Mouse (Mus musculus): ENCODE measurements at regions not wholly inside any gene's neighbourhood (a gene's known extent, or its start where the extent isn't known, plus 50 kb on each side); places are given as distances from the start of the nearest gene placed in this dataset.
"Not testable (repeated sequence)": the region's sequence is repeated elsewhere in the genome, so short reads cannot be mapped to it uniquely, and the experiment has no call there.

DNA sequence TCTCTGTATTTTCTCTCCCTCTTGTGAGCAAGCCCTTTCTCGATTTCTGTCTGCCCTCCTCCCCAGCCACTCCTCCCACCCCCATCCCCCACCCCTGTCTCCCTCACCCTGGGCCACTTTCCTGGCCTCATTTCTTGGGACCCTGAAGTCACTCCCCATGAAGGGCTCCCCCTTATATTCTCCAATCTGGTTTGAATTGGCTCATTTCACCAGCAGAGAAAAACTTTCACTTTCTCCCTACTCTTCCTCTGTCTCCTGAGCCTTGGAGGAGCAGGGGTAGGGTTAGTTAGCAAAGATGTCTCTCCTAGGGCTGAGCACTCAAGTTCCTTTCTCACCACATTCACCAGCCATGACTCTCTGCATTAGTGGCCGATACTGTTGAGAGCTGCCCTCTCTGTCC, 60.5 kb upstream of the Zfp366 start:
- 46% methylated on average over 2 of the region's 2 CpGs for WGBS
- Histone ChIP-seq H3K9ac (no peak overlapping the region), H3K4me1 (ENCODE audit: insufficient read depth) (peaks cover 3% of the 10 kb centered on the region; the same call in 1 of the 2 replicates), H3K36me3 (ENCODE audit: insufficient read depth) (no peaks in the 10 kb centered on the region), H3K9me3 (ENCODE audit: low read length) (no peaks in the 10 kb centered on the region), H3K27ac (ENCODE audit: low read depth, low read length) (no peak overlapping the region), H3K27me3 (ENCODE audit: insufficient read depth, low read length) (no peaks in the 10 kb centered on the region), H3K4me3 (ENCODE audit: low read depth, low read length) (no peak overlapping the region), H3K4me2 (ENCODE audit: low read depth) (no peak overlapping the region)
- no peak for DNase-seq
- ATAC-seq: no peak
- no peak for TF ChIP-seq CTCF (IDR thresholded peaks at IDR 0.05; ENCODE audit: low read depth)

DNA sequence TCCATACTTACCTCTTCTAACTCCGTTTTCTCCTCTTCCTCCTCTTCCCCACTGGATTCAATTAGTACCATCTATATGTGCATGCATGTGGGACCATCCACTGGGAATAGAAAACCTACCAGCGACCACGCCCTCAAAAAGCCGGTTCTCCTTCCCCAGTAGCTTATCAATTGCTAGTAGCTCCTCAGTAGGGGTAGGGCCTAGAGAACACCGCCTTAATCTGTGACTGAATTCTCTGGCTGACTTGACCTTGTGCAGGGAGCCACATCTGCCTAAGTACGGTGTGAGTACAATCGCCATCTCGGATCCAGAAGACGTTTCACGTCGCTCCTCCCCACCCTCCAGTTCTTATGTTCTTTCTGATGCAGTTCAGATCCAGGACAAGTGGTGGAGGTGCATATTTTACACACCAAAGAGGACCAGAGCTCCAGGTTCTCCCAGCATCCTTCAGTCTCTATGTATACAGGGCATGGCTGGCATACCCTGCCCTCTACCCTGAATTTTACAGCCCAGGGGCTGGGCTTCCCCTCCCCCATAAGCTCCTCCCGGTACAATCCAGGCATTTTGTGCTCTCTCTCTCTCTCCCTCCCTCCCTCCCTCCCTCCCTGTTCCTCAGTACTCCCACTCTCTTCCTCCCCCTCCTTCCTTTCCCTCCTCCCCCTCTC, 61.0 kb upstream of the Zfp366 start:
- Histone ChIP-seq H3K27ac (ENCODE audit: low read depth, low read length) (no peak overlapping the region), H3K4me1 (ENCODE audit: insufficient read depth) (peaks cover 3% of the 10 kb centered on the region; the same call in 1 of the 2 replicates), H3K27me3 (ENCODE audit: insufficient read depth, low read length) (no peaks in the 10 kb centered on the region), H3K4me2 (ENCODE audit: low read depth) (no peak overlapping the region), H3K9ac (no peak overlapping the region), H3K36me3 (ENCODE audit: insufficient read depth) (no peaks in the 10 kb centered on the region), H3K4me3 (ENCODE audit: low read depth, low read length) (no peak overlapping the region), H3K9me3 (ENCODE audit: low read length) (no peaks in the 10 kb centered on the region)
- no peak for DNase-seq
- ATAC-seq: no peak
- WGBS: 81% methylated on average over 12 of the region's 12 CpGs
- no peak for TF ChIP-seq CTCF (IDR thresholded peaks at IDR 0.05; ENCODE audit: low read depth)

DNA sequence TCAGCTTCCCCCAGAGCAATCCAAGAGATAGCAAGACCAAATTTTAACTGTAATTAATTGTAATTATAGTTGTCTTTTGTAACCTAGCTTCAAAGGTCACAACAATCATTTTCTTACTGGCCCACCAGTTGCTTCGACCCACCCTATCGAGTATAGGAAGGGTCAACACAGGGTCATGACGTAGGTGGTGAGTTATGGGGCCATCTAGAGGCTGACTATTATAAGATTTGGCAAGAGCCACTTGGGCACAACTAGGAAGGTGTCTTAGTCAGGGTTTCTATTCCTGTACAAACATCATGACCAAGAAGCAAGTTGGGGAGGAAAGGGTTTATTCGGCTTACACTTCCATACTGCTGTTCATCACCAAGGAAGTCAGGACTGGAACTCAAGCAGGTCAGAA, 62.1 kb upstream of the Zfp366 start:
- not testable (repeated sequence) for H3K4me2 ChIP-seq (ENCODE audit: low read depth); H3K9ac ChIP-seq; DNase-seq; H3K4me3 ChIP-seq (ENCODE audit: low read depth, low read length); H3K9me3 ChIP-seq (ENCODE audit: low read length); ATAC-seq; H3K4me1 ChIP-seq (ENCODE audit: insufficient read depth); H3K27ac ChIP-seq (ENCODE audit: low read depth, low read length); H3K27me3 ChIP-seq (ENCODE audit: insufficient read depth, low read length); H3K36me3 ChIP-seq (ENCODE audit: insufficient read depth)
- 90% methylated on average over 3 of the region's 4 CpGs for WGBS

DNA sequence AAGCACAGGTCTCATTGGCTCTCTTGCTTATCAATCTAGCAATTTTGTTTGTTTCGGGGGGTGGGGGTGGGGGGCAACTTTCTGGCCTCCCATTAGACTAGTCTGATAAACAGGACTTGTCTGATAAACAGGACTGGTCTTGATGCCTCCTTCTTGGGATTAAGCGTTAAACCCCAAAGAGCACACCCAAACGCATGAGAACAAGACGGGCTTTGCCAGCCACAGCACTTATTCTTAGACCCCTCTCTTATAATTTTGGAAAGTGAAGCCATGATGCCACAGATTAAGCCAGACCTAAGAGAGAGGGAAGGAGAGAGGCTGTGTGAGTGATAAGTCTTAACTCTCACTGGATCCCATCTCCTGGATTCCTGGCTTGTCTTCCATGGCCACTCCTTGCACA, 63.5 kb upstream of the Zfp366 start:
- 95% methylated on average over 4 of the region's 4 CpGs for WGBS
- no peaks in the 10 kb centered on the region for H3K4me1 ChIP-seq (ENCODE audit: insufficient read depth)

DNA sequence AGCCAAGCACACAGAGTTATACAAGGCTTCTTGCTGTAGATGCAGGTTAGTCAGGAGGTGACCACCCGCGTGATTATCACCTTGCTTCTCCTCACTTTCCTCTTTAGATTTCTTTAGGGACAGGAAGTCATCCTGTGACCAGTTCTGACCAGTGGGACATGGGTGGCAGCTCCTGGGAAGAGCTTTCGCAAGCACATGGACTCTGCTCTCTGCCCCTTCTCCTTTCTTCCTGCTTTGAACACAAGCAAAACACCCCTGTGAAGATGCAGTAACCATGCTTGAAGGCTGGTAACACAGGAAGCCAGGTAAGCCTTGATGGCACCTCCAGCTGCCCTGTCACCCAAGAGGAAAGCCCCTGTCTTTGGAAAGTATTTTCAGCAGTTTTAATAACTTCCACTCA, 64.7 kb upstream of the Zfp366 start:
- Histone ChIP-seq H3K27ac (ENCODE audit: low read depth, low read length) (no peak overlapping the region), H3K27me3 (ENCODE audit: insufficient read depth, low read length) (no peaks in the 10 kb centered on the region), H3K4me2 (ENCODE audit: low read depth) (no peak overlapping the region), H3K4me1 (ENCODE audit: insufficient read depth) (no peaks in the 10 kb centered on the region), H3K4me3 (ENCODE audit: low read depth, low read length) (no peak overlapping the region), H3K9ac (no peak overlapping the region), H3K36me3 (ENCODE audit: insufficient read depth) (no peaks in the 10 kb centered on the region), H3K9me3 (ENCODE audit: low read length) (no peaks in the 10 kb centered on the region)
- TF ChIP-seq CTCF (IDR thresholded peaks at IDR 0.05; ENCODE audit: low read depth): no peak
- no peak for ATAC-seq
- DNase-seq: no peak
- 93% methylated on average over 3 of the region's 3 CpGs for WGBS

More for the DNA sequence above, 63.5 kb upstream of the Zfp366 start:
- H3K9ac ChIP-seq: no peak overlapping the region
- no peak overlapping the region for H3K4me3 ChIP-seq (ENCODE audit: low read depth, low read length)
- H3K4me2 ChIP-seq (ENCODE audit: low read depth): no peak overlapping the region
- no peaks in the 10 kb centered on the region for H3K27me3 ChIP-seq (ENCODE audit: insufficient read depth, low read length)
- no peak for TF ChIP-seq CTCF (IDR thresholded peaks at IDR 0.05; ENCODE audit: low read depth)
- H3K36me3 ChIP-seq (ENCODE audit: insufficient read depth): no peaks in the 10 kb centered on the region
- no peaks in the 10 kb centered on the region for H3K9me3 ChIP-seq (ENCODE audit: low read length)
- H3K27ac ChIP-seq (ENCODE audit: low read depth, low read length): no peak overlapping the region
- ATAC-seq (no peak), DNase-seq (no peak)

DNA sequence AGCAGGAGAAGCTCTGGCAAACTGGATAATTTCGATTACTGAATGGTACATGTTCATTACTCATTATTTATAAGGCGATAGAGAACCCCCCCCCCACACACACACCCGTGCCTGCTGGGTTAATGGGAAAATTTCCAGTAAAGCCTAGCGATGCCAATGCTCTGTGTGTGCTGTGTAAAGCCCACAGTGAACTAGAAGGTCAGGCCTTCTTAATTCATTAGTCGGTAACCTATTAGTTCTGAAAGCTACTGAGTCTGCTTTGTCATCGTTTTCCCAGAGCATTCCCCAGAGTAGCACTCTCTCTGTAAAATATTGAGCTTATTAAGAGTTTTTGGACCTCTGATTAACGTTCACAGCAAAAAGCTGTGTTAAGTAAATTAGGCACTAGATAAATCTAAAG, 65.7 kb upstream of the Zfp366 start:
- Histone ChIP-seq H3K9me3 (ENCODE audit: low read length) (no peaks in the 10 kb centered on the region), H3K4me1 (ENCODE audit: insufficient read depth) (no peaks in the 10 kb centered on the region), H3K9ac (no peak overlapping the region), H3K4me2 (ENCODE audit: low read depth) (no peak overlapping the region), H3K27me3 (ENCODE audit: insufficient read depth, low read length) (no peaks in the 10 kb centered on the region), H3K36me3 (ENCODE audit: insufficient read depth) (no peaks in the 10 kb centered on the region), H3K27ac (ENCODE audit: low read depth, low read length) (no peak overlapping the region), H3K4me3 (ENCODE audit: low read depth, low read length) (no peak overlapping the region)
- 17% methylated on average over 7 of the region's 7 CpGs for WGBS
- ATAC-seq (no peak), DNase-seq (no peak)
- no peak for TF ChIP-seq CTCF (IDR thresholded peaks at IDR 0.05; ENCODE audit: low read depth)

DNA sequence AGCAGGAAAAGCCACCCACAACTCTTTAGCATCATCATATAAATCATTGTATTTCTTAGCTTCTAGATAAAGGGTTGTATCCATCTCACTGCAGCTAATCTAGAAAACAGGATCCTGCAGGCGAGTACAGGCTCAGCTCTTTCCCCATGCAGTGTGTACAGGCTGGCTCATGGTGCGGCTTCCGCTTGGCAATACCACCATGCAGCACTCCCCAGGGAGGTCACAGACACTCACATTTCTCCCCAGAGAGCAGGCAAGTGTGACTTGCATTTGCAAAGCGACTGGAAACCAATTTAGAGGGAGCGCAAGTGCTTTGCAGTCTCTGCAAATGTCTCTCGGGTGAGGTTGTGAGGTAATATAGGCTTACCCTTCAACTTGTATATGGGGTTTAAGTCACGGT, 69.1 kb upstream of the Zfp366 start:
- H3K4me1 ChIP-seq (ENCODE audit: insufficient read depth): no peaks in the 10 kb centered on the region
- H3K4me3 ChIP-seq (ENCODE audit: low read depth, low read length): no peak overlapping the region
- no peaks in the 10 kb centered on the region for H3K27me3 ChIP-seq (ENCODE audit: insufficient read depth, low read length)
- 88% methylated on average over 7 of the region's 7 CpGs for WGBS
- H3K9me3 ChIP-seq (ENCODE audit: low read length): no peaks in the 10 kb centered on the region
- ATAC-seq (no peak), DNase-seq (no peak)
- TF ChIP-seq CTCF (IDR thresholded peaks at IDR 0.05; ENCODE audit: low read depth): no peak
- H3K4me2 ChIP-seq (ENCODE audit: low read depth): no peak overlapping the region
- H3K36me3 ChIP-seq (ENCODE audit: insufficient read depth): no peaks in the 10 kb centered on the region
- H3K9ac ChIP-seq: no peak overlapping the region
- H3K27ac ChIP-seq (ENCODE audit: low read depth, low read length): no peak overlapping the region
